Mouse (Mus musculus) adrenal gland (tissue): ENCODE measurements around the gene Polr2b.

Experiments used
- intact Hi-C: fragments of 180-260 bp; cut with DNase I; formaldehyde crosslinking; loops from one replicate; pipeline ENCODE4 v1.15.1; 2025
- microRNA-seq, 2 experiments: library from miRNA; unstranded; fragments of <30 nt; microRNA quantifications; one replicate each; pipeline ENCODE4; 2019

The Polr2b gene

GRCm38 (mm10) chr5:77385900-77386595 is 76.1 kb downstream of the Polr2b start:
- intact Hi-C loops, result no loop called here

- intact Hi-C loops, result no loop called here
Measured at GRCm38 (mm10) chr5:77386596-77387413, 76.9 kb downstream of the Polr2b start.

GRCm38 (mm10) chr5:77387414-77387704 is 77.4 kb downstream of the Polr2b start:
- intact Hi-C loops, result no loop called here

GRCm38 (mm10) chr5:77388359-77388758 is 78.4 kb downstream of the Polr2b start:
- intact Hi-C loops, result no loop called here

GRCm38 (mm10) chr5:77390272-77390671 is 80.3 kb downstream of the Polr2b start:
- intact Hi-C loops, result no loop called here

GRCm38 (mm10) chr5:77393094-77393619 is 83.2 kb downstream of the Polr2b start:
- intact Hi-C loops, result no loop called here

- intact Hi-C loops, result no loop called here
Measured at GRCm38 (mm10) chr5:77393990-77394618, 84.2 kb downstream of the Polr2b start.

- intact Hi-C loops, result no loop called here
Measured at GRCm38 (mm10) chr5:77398285-77399057, 88.5 kb downstream of the Polr2b start.

Small RNAs within 50 kb of the gene (microRNA-seq; reads per million reads assigned to microRNA genes)
- 0 reads per million in 2 experiments for gene Mir5098
